Comparison of ENCODE assay signal across 9 mouse cellular contexts in the genomic region with DNA sequence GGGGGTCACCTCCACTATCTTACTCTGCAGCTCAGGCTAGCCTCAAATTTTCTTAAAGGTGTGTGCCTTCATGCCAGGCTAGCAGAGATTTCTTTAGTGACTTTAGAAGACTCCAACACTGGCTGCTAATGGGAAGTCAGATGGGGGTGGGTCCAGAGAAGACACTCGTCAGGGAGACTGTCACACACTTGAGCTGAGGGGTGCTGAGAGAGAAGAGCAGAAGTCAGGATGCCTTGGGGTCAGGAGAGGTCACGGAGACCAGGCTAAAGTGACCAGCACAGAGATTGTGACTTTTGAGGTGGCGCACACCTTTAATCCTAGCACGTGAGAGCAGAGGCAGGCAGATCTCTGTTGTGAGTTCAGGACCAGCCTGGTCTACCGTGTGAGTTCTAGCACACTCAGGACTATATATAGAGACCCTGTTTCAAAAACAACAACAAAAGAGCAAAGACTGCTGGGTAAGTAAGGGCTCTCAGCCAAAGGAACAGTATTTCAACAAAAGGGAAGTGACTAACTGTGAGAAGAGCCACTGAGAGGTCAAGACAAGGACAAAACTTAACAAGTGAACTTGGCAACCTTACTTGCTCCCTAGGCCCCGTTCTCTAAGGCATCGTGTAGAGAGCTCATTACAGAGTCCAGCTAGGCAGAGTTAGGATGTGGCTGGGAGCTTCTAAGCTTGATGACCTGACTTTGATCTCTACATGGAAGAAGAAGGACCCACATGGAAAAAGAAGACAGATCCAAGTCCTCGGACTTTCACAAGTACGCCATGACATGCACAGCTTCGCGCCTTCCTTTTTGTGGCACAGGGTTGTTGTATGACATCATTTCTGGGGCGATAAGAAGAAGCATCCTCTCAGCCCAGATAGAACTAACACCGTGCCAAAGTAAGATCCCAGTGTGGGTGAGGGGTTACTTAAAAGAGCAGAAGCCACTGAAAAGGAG. TPM values are rescaled to one million over a fixed set of nuclear protein-coding genes. Genes with fewer than 3 reads are reported as not detected.
A peak's percentile ranks its signal among the peaks of the same experiment; 100 is the strongest.
DNase-seq lines count a peak whose midpoint lies in the region; ATAC-seq and TF ChIP-seq lines count a peak whose summit lies in the region.
"Had no signal": no experiment of that assay in that cellular context is flagged by ENCODE, and none has a peak within 500 bp of the region (broad histone marks: within the 10 kb centered on the region; RNA-seq: fewer than 3 reads in every experiment).

No protein-coding gene starts in this region.

- H3K36me3 ChIP-seq in liver, postnatal 0 days (replicated peaks; ENCODE audit: insufficient read depth, low read length): no peaks in the 10 kb centered on the region

- no peak overlapping the region for H3K9ac ChIP-seq in liver, postnatal 0 days (replicated peaks)

- 70% methylated on average over 13 of the region's 13 CpGs for WGBS in liver, postnatal 0 days (ENCODE audit: insufficient replicate concordance)

- peak; percentile 42; the same call in 1 of the 2 replicates for TF ChIP-seq EP300 in liver, postnatal 0 days (IDR thresholded peaks at IDR 0.05; ENCODE audit: low read depth)

- H3K4me1 ChIP-seq in liver, postnatal 0 days (ENCODE audit: insufficient read depth): peaks cover 21% of the 10 kb centered on the region

- H3K27ac ChIP-seq in liver, postnatal 0 days (ENCODE audit: low read depth): peak overlapping the region; percentile 100
- no peak overlapping the region for H3K27ac ChIP-seq in left cerebral cortex, adult 2 months

- ATAC-seq in CD4-positive, CD25-positive, alpha-beta regulatory T cell, adult 4 months: no peak
- ATAC-seq in hematopoietic stem cell, adult 5-6 weeks (replicated peaks in 1 of 2; ENCODE audit: insufficient read depth in 1 of 2, low FRiP score in 2 of 2, low TSS enrichment in 1 of 2, low read depth in 1 of 2, poor library complexity in 2 of 2, severe bottlenecking in 2 of 2): peak; percentile 8 to 26; a peak in 2 of 4 replicates
- ATAC-seq in liver, postnatal 0 days: no peak; the same call in 1 of the 2 replicates

- intact Hi-C loops in left cerebral cortex, adult 2 months (cut with DNase I): no loop called here

- no peaks in the 10 kb centered on the region for H3K27me3 ChIP-seq in liver, postnatal 0 days (ENCODE audit: insufficient read depth, low read length)

- peak; percentile 50 for DNase-seq in CD4-positive, CD25-positive, alpha-beta regulatory T cell, adult 2 months (ENCODE audit: low read depth, low spot score)
- DNase-seq in A20 (ENCODE audit: low read depth, low spot score): peak; percentile 47
- no peak for DNase-seq in liver, postnatal 0 days
- no peak for DNase-seq in left cerebral cortex, adult 2 months (ENCODE audit: extremely low spot score in 1 of 2, low spot score in 2 of 2)
- no peak for DNase-seq in urinary bladder, postnatal 14 days (ENCODE audit: low spot score)
- no peak for DNase-seq in left cerebral cortex, adult 11 months (ENCODE audit: low spot score)

- H3K4me2 ChIP-seq in liver, postnatal 0 days (ENCODE audit: low read depth, low read length): peak overlapping the region; percentile 83

- no peaks in the 10 kb centered on the region for H3K9me3 ChIP-seq in liver, postnatal 0 days (ENCODE audit: low read length)

- H3K4me3 ChIP-seq in liver, postnatal 0 days (ENCODE audit: low read depth, low read length): peak overlapping the region; percentile 80
- no peak overlapping the region for H3K4me3 ChIP-seq in left cerebral cortex, adult 2 months

- TF ChIP-seq CTCF in liver, postnatal 0 days (IDR thresholded peaks at IDR 0.05; ENCODE audit: low read depth): no peak
- TF ChIP-seq CTCF in left cerebral cortex, adult 2 months (IDR thresholded peaks at IDR 0.05): no peak

RNA-seq across cellular contexts. Expression of a gene that starts 6.0 kb away (rescaled TPM):
- not detected for polyA plus RNA-seq in CD4-positive, CD25-positive, alpha-beta regulatory T cell, adult 4 months (2017; shearing (Covaris generic))
- total RNA-seq in hematopoietic stem cell, adult 5-6 weeks (2017): 0.30 TPM in 1 of 2 replicates, not detected in the other
- 0.14 TPM in 1 of 2 replicates, not detected in the other for polyA plus RNA-seq in liver, postnatal 0 days (2015; fragmentation: Nextera tagmentation; extraction: Ambion mirVana)
- not detected for total RNA-seq in left cerebral cortex, adult 2 months (2021)
- polyA plus RNA-seq: erythroblast, embryonic 14.5 days had no signal

RNA-seq across cellular contexts. Expression of a gene that starts 16.4 kb away (rescaled TPM):
- 10 to 100 TPM; 56.0 to 57.2 TPM for polyA plus RNA-seq in CD4-positive, CD25-positive, alpha-beta regulatory T cell, adult 4 months (2017; shearing (Covaris generic))
- 107 and 122 TPM in 2 replicates for total RNA-seq in hematopoietic stem cell, adult 5-6 weeks (2017)
- 71.5 and 74.2 TPM in 2 replicates for polyA plus RNA-seq in liver, postnatal 0 days (2015; fragmentation: Nextera tagmentation; extraction: Ambion mirVana)
- 100 to 1,000 TPM; 248 to 267 TPM for total RNA-seq in left cerebral cortex, adult 2 months (2021)

RNA-seq across cellular contexts. Expression of a gene that starts 16.6 kb away (rescaled TPM):
- 10 to 100 TPM; 20.8 to 28.7 TPM for polyA plus RNA-seq in CD4-positive, CD25-positive, alpha-beta regulatory T cell, adult 4 months (2017; shearing (Covaris generic))
- 14.3 and 15.6 TPM in 2 replicates for total RNA-seq in hematopoietic stem cell, adult 5-6 weeks (2017)
- polyA plus RNA-seq in liver, postnatal 0 days (2015; fragmentation: Nextera tagmentation; extraction: Ambion mirVana): 15.8 and 16.1 TPM in 2 replicates
- 10 to 100 TPM; 68.0 to 74.1 TPM for total RNA-seq in left cerebral cortex, adult 2 months (2021)

RNA-seq across cellular contexts. Expression of a gene that starts 19.8 kb away (rescaled TPM):
- polyA plus RNA-seq in CD4-positive, CD25-positive, alpha-beta regulatory T cell, adult 4 months (2017; shearing (Covaris generic)): 10 to 100 TPM; 18.1 to 30.1 TPM
- 75.2 and 88.4 TPM in 2 replicates for total RNA-seq in hematopoietic stem cell, adult 5-6 weeks (2017)
- polyA plus RNA-seq in liver, postnatal 0 days (2015; fragmentation: Nextera tagmentation; extraction: Ambion mirVana): 20.8 and 24.0 TPM in 2 replicates
- 100 to 1,000 TPM in 1 of 2 experiments, 10 to 100 TPM in 1; 94.2 to 100 TPM for total RNA-seq in left cerebral cortex, adult 2 months (2021)

RNA-seq across cellular contexts. Expression of a gene that starts 39.0 kb away (rescaled TPM):
- not detected for polyA plus RNA-seq in CD4-positive, CD25-positive, alpha-beta regulatory T cell, adult 4 months (2017; shearing (Covaris generic))
- total RNA-seq in hematopoietic stem cell, adult 5-6 weeks (2017): 1.3 and 4.2 TPM in 2 replicates
- polyA plus RNA-seq in liver, postnatal 0 days (2015; fragmentation: Nextera tagmentation; extraction: Ambion mirVana): not detected in 2 replicates
- total RNA-seq in left cerebral cortex, adult 2 months (2021): under 1 TPM in 1 of 2 experiments, not detected in 1; 0.65 TPM

Comparison
In these comparisons a context has a peak if more than half of its experiments do, and no peak if none do; other contexts are left out.
1. DNase-seq: peak in CD4-positive, CD25-positive, alpha-beta regulatory T cell, adult 2 months (single experiment) and A20 (single experiment); none in liver, postnatal 0 days (single experiment), left cerebral cortex, adult 2 months (0 of 2), urinary bladder, postnatal 14 days (single experiment) and left cerebral cortex, adult 11 months (single experiment).
2. ATAC-seq: peak in hematopoietic stem cell, adult 5-6 weeks (2 of 2); none in CD4-positive, CD25-positive, alpha-beta regulatory T cell, adult 4 months (single experiment) and liver, postnatal 0 days (single experiment).